Mouse (Mus musculus): ENCODE data around the gene Stk32b. TPM values are rescaled to one million over a fixed set of nuclear protein-coding genes. Genes with fewer than 3 reads are reported as not detected.

Gene Stk32b
- polyA plus RNA-seq, 1 experiment from 2014 or later: 0.19 TPM

- ATAC-seq (replicated peaks; ENCODE audit: low FRiP score, low TSS enrichment, low read depth) (no peak), DNase-seq (ENCODE audit: low spot score) (no peak)
- Histone ChIP-seq H3K4me1 (replicated peaks; ENCODE audit: control insufficient read depth, insufficient read depth, low read length) (no peaks in the 10 kb centered on the region), H3K36me3 (ENCODE audit: control insufficient read depth, insufficient read depth, low read length) (no peaks in the 10 kb centered on the region), H3K9me3 (ENCODE audit: control insufficient read depth, low read length) (no peaks in the 10 kb centered on the region), H3K4me3 (ENCODE audit: low read depth, low read length) (no peak overlapping the region), H3K27me3 (replicated peaks; ENCODE audit: control insufficient read depth, insufficient read depth, low read length) (no peaks in the 10 kb centered on the region), H3K4me2 (ENCODE audit: low read length) (no peak overlapping the region), H3K9ac (ENCODE audit: low read length) (no peak overlapping the region), H3K27ac (ENCODE audit: low read depth) (no peak overlapping the region)
- WGBS: 70% methylated on average over 2 of the region's 2 CpGs
Observed at GRCm38 (mm10) chr5:37458236-37458635, 258.7 kb downstream of the Stk32b start.

GRCm38 (mm10) chr5:37457831-37458230 lies 259.1 kb downstream of the Stk32b start:
- Histone ChIP-seq H3K4me1 (replicated peaks; ENCODE audit: control insufficient read depth, insufficient read depth, low read length) (no peaks in the 10 kb centered on the region), H3K27ac (ENCODE audit: low read depth) (no peak overlapping the region), H3K36me3 (ENCODE audit: control insufficient read depth, insufficient read depth, low read length) (no peaks in the 10 kb centered on the region), H3K4me2 (ENCODE audit: low read length) (no peak overlapping the region), H3K9ac (ENCODE audit: low read length) (no peak overlapping the region), H3K27me3 (replicated peaks; ENCODE audit: control insufficient read depth, insufficient read depth, low read length) (no peaks in the 10 kb centered on the region), H3K4me3 (ENCODE audit: low read depth, low read length) (no peak overlapping the region), H3K9me3 (ENCODE audit: control insufficient read depth, low read length) (no peaks in the 10 kb centered on the region)
- 86% methylated on average over 2 of the region's 2 CpGs for WGBS
- ATAC-seq (replicated peaks; ENCODE audit: low FRiP score, low TSS enrichment, low read depth): no peak
- DNase-seq (ENCODE audit: low spot score): no peak

DNA sequence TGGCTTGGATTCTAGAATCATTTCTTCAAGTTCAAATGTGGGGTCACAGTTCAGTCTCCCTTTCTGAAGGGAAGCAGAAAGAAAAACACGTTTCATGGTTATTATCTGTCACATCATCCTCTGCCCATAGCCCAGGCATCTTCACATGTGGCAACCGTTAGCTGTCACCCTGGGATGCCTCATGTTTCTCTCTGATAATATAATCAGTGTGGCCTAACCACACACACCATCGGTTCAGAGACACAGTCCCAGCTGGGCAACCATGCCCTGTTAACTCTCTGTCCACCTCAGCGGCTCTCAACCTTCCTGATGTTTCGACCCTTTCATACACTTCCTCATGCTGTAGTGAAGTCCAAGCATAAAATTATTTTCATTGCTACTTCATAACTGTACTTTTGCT lies 259.8 kb downstream of the Stk32b start:
- Histone ChIP-seq H3K9ac (ENCODE audit: low read length) (no peak overlapping the region), H3K27me3 (replicated peaks; ENCODE audit: control insufficient read depth, insufficient read depth, low read length) (no peaks in the 10 kb centered on the region), H3K4me1 (replicated peaks; ENCODE audit: control insufficient read depth, insufficient read depth, low read length) (no peaks in the 10 kb centered on the region), H3K4me2 (ENCODE audit: low read length) (no peak overlapping the region), H3K27ac (ENCODE audit: low read depth) (no peak overlapping the region), H3K9me3 (ENCODE audit: control insufficient read depth, low read length) (no peaks in the 10 kb centered on the region), H3K4me3 (ENCODE audit: low read depth, low read length) (no peak overlapping the region), H3K36me3 (ENCODE audit: control insufficient read depth, insufficient read depth, low read length) (no peaks in the 10 kb centered on the region)
- DNase-seq (ENCODE audit: low spot score): no peak
- no peak for ATAC-seq (replicated peaks; ENCODE audit: low FRiP score, low TSS enrichment, low read depth)
- WGBS: 76% methylated on average over 5 of the region's 5 CpGs

DNA sequence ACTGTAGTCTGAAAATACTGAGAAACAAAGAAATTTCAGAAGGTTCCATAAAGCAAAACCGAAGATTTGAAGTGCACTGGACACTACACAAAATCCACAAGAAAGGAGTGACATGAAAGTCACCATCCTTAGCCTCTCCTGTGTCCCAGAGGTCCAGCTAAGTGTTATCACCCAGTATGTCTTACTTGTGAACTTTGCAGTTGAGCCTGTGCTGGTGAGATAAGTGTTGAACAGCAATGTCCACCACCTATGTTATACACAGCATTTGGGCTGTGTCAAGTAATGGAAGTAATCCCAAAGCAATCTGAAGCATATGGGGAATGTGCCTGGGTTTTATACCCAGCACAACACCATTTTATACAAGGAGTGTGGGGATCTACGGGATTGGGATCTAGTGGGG lies 260.4 kb downstream of the Stk32b start:
- Histone ChIP-seq H3K4me3 (ENCODE audit: low read depth, low read length) (no peak overlapping the region), H3K9ac (ENCODE audit: low read length) (no peak overlapping the region), H3K36me3 (ENCODE audit: control insufficient read depth, insufficient read depth, low read length) (no peaks in the 10 kb centered on the region), H3K4me1 (replicated peaks; ENCODE audit: control insufficient read depth, insufficient read depth, low read length) (no peaks in the 10 kb centered on the region), H3K9me3 (ENCODE audit: control insufficient read depth, low read length) (no peaks in the 10 kb centered on the region), H3K27me3 (replicated peaks; ENCODE audit: control insufficient read depth, insufficient read depth, low read length) (no peaks in the 10 kb centered on the region), H3K27ac (ENCODE audit: low read depth) (no peak overlapping the region), H3K4me2 (ENCODE audit: low read length) (no peak overlapping the region)
- no peak for ATAC-seq (replicated peaks; ENCODE audit: low FRiP score, low TSS enrichment, low read depth)
- no peak for DNase-seq (ENCODE audit: low spot score)
- 64% methylated on average over 2 of the region's 2 CpGs for WGBS

DNA sequence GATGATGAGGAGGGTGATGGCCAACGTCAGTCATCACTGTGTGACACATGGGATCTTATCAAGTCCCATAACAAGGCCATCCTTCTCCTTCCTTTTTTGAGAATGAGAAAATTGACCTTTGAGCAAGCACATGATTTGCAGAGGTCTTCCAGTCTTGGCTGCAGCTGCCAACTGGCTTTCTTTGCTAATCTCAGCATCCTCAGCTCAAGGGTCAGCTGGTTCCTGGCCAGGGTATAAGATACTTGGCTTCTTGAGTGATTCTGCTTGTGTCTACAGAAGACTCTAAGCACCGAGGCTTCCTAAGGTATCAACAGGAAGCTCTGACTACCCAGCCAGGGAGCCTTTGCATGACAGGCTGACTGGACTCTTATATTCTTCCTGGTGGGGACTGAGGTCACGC lies 269.4 kb downstream of the Stk32b start:
- Histone ChIP-seq H3K9me3 (ENCODE audit: control insufficient read depth, low read length) (0 out of 2 replicates have a peak, but pooled peaks cover 3% of the 10 kb centered on the region), H3K4me3 (ENCODE audit: low read depth, low read length) (no peak overlapping the region), H3K4me1 (replicated peaks; ENCODE audit: control insufficient read depth, insufficient read depth, low read length) (no peaks in the 10 kb centered on the region), H3K4me2 (ENCODE audit: low read length) (no peak overlapping the region), H3K9ac (ENCODE audit: low read length) (no peak overlapping the region), H3K27ac (ENCODE audit: low read depth) (no peak overlapping the region), H3K27me3 (replicated peaks; ENCODE audit: control insufficient read depth, insufficient read depth, low read length) (no peaks in the 10 kb centered on the region), H3K36me3 (ENCODE audit: control insufficient read depth, insufficient read depth, low read length) (no peaks in the 10 kb centered on the region)
- ATAC-seq (replicated peaks; ENCODE audit: low FRiP score, low TSS enrichment, low read depth) (no peak), DNase-seq (ENCODE audit: low spot score) (no peak)
- 81% methylated on average over 3 of the region's 3 CpGs for WGBS

DNA sequence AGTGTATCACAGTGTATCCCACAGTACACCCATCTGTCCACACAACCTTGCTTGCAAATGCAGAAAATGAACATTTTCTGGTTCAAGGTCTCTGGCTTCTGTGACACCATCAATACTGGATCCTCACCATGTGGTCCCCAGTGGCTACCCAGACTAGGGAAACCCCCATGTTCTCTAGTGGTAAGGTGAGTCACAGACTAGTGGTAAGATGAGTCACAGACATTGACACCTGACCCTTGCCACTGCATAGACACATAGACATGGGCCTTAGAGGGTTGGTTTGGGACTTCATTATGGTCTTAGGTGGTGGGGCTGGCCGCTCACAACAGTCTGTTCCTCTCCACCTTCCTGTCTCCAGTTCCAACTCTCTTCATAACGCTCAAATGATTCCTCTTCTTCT lies 274.2 kb downstream of the Stk32b start:
- WGBS: 77% methylated on average over 2 of the region's 2 CpGs
- H3K27ac ChIP-seq (ENCODE audit: low read depth): no peak overlapping the region
- no peaks in the 10 kb centered on the region for H3K27me3 ChIP-seq (replicated peaks; ENCODE audit: control insufficient read depth, insufficient read depth, low read length)
- H3K4me2 ChIP-seq (ENCODE audit: low read length): no peak overlapping the region
- H3K4me3 ChIP-seq (ENCODE audit: low read depth, low read length): no peak overlapping the region
- ATAC-seq (replicated peaks; ENCODE audit: low FRiP score, low TSS enrichment, low read depth) (no peak), DNase-seq (ENCODE audit: low spot score) (no peak)
- no peaks in the 10 kb centered on the region for H3K36me3 ChIP-seq (ENCODE audit: control insufficient read depth, insufficient read depth, low read length)
- H3K4me1 ChIP-seq (replicated peaks; ENCODE audit: control insufficient read depth, insufficient read depth, low read length): no peaks in the 10 kb centered on the region
- 0 out of 2 replicates have a peak, but pooled peaks cover 3% of the 10 kb centered on the region for H3K9me3 ChIP-seq (ENCODE audit: control insufficient read depth, low read length)
- no peak overlapping the region for H3K9ac ChIP-seq (ENCODE audit: low read length)

- DNase-seq (ENCODE audit: low spot score): no peak
- no peak for ATAC-seq (replicated peaks; ENCODE audit: low FRiP score, low TSS enrichment, low read depth)
- Histone ChIP-seq H3K27me3 (replicated peaks; ENCODE audit: control insufficient read depth, insufficient read depth, low read length) (no peaks in the 10 kb centered on the region), H3K4me2 (ENCODE audit: low read length) (no peak overlapping the region), H3K36me3 (ENCODE audit: control insufficient read depth, insufficient read depth, low read length) (no peaks in the 10 kb centered on the region), H3K9ac (ENCODE audit: low read length) (no peak overlapping the region), H3K27ac (ENCODE audit: low read depth) (no peak overlapping the region), H3K4me1 (replicated peaks; ENCODE audit: control insufficient read depth, insufficient read depth, low read length) (no peaks in the 10 kb centered on the region), H3K4me3 (ENCODE audit: low read depth, low read length) (no peak overlapping the region), H3K9me3 (ENCODE audit: control insufficient read depth, low read length) (no peaks in the 10 kb centered on the region)
- 77% methylated on average over 3 of the region's 3 CpGs for WGBS
Observed at GRCm38 (mm10) chr5:37435417-37435816, 281.6 kb downstream of the Stk32b start.

- Histone ChIP-seq H3K36me3 (ENCODE audit: control insufficient read depth, insufficient read depth, low read length) (peaks cover 15% of the 10 kb centered on the region), H3K27ac (ENCODE audit: low read depth) (no peak overlapping the region), H3K9me3 (ENCODE audit: control insufficient read depth, low read length) (no peaks in the 10 kb centered on the region), H3K4me2 (ENCODE audit: low read length) (no peak overlapping the region), H3K4me3 (ENCODE audit: low read depth, low read length) (no peak overlapping the region), H3K9ac (ENCODE audit: low read length) (no peak overlapping the region), H3K27me3 (replicated peaks; ENCODE audit: control insufficient read depth, insufficient read depth, low read length) (no peaks in the 10 kb centered on the region), H3K4me1 (replicated peaks; ENCODE audit: control insufficient read depth, insufficient read depth, low read length) (no peaks in the 10 kb centered on the region)
- no peak for ATAC-seq (replicated peaks; ENCODE audit: low FRiP score, low TSS enrichment, low read depth)
- DNase-seq (ENCODE audit: low spot score): no peak
Observed at GRCm38 (mm10) chr5:37427210-37427609, 289.8 kb downstream of the Stk32b start.

- no peak overlapping the region for H3K4me2 ChIP-seq (ENCODE audit: low read length)
- peaks cover 29% of the 10 kb centered on the region for H3K36me3 ChIP-seq (ENCODE audit: control insufficient read depth, insufficient read depth, low read length)
- H3K27me3 ChIP-seq (replicated peaks; ENCODE audit: control insufficient read depth, insufficient read depth, low read length): no peaks in the 10 kb centered on the region
- no peak overlapping the region for H3K9ac ChIP-seq (ENCODE audit: low read length)
- H3K27ac ChIP-seq (ENCODE audit: low read depth): no peak overlapping the region
- H3K4me1 ChIP-seq (replicated peaks; ENCODE audit: control insufficient read depth, insufficient read depth, low read length): no peaks in the 10 kb centered on the region
- no peak overlapping the region for H3K4me3 ChIP-seq (ENCODE audit: low read depth, low read length)
- ATAC-seq (replicated peaks; ENCODE audit: low FRiP score, low TSS enrichment, low read depth) (no peak), DNase-seq (ENCODE audit: low spot score) (no peak)
- H3K9me3 ChIP-seq (ENCODE audit: control insufficient read depth, low read length): no peaks in the 10 kb centered on the region
- WGBS: 90% methylated on average over 6 of the region's 6 CpGs
Observed at GRCm38 (mm10) chr5:37419028-37419427, 297.9 kb downstream of the Stk32b start.

All from intestine, embryonic 14.5 days (tissue).